Mouse (Mus musculus) intestine, postnatal 0 days (tissue): ENCODE measurements at regions not wholly inside any gene's neighbourhood (a gene's known extent, or its start where the extent isn't known, plus 50 kb on each side); places are given as distances from the start of the nearest gene placed in this dataset.

Experiments used
- ATAC-seq: fragments of 200-750 bp; cut with Nextera tagmentation; 2 replicates; pipeline ENCODE4 v1.8.0; 2017; ENCODE audit warnings: mild to moderate bottlenecking, moderate TSS enrichment, moderate library complexity
- H3K27ac ChIP-seq: fragments of 300-500 bp; sonication (generic); 2 replicates; pipeline ENCODE4 v1.5.1; 2014; ENCODE audit warnings: mild to moderate bottlenecking, low read depth, low read length, moderate library complexity
- H3K27me3 ChIP-seq: fragments of 300-500 bp; sonication (generic); replicated peaks from 2 replicates; pipeline ENCODE4 v1.6.1; 2014; ENCODE audit warnings: low read length, mixed read lengths; ENCODE audit not compliant: control insufficient read depth, insufficient read depth
- H3K36me3 ChIP-seq: fragments of 300-500 bp; sonication (generic); 2 replicates; pipeline ENCODE4 v1.6.1; 2014; ENCODE audit warnings: mild to moderate bottlenecking, moderate library complexity; ENCODE audit not compliant: control insufficient read depth, insufficient read depth
- H3K4me1 ChIP-seq: fragments of 300-500 bp; sonication (generic); replicated peaks from 2 replicates; pipeline ENCODE4 v1.6.1; 2014; ENCODE audit warnings: antibody characterized with exemption, low read length, mixed read lengths; ENCODE audit not compliant: control insufficient read depth, insufficient read depth
- H3K4me2 ChIP-seq: fragments of 300-500 bp; sonication (generic); replicated peaks from 2 replicates; pipeline ENCODE4 v1.6.1; 2014; ENCODE audit warnings: low read depth, mild to moderate bottlenecking, moderate library complexity
- H3K4me3 ChIP-seq: fragments of 300-500 bp; sonication (generic); 2 replicates; pipeline ENCODE4 v1.5.1; 2014; ENCODE audit warnings: low read depth, low read length
- H3K9ac ChIP-seq: fragments of 300-500 bp; sonication (generic); 2 replicates; pipeline ENCODE4 v1.6.1; 2014; ENCODE audit warnings: mild to moderate bottlenecking, low read depth, low read length
- H3K9me3 ChIP-seq: fragments of 300-500 bp; sonication (generic); 2 replicates; pipeline ENCODE4 v1.6.1; 2016; ENCODE audit warnings: mixed run types; ENCODE audit not compliant: control insufficient read depth
- CTCF ChIP-seq: sonication (generic); IDR thresholded peaks from 2 replicates; pipeline ENCODE4 v1.5.1; 2016; ENCODE audit warnings: low read depth, mild to moderate bottlenecking, control low read depth, antibody characterized with exemption, moderate library complexity
- WGBS: fragments of 180-500 bp; shearing (Covaris S2); extraction: QIAGEN DNeasy Blood & Tissue Kit; methylation state at CpG from one replicate; pipeline ENCODE4 v1.1.7; 2014; 5-methylcytosine and 5-hydroxymethylcytosine counted together

GRCm38 (mm10) chr2:28287210-28287860 lies 94.5 kb downstream of the Olfm1 start:
- ATAC-seq, result no peak
- no peaks in the 10 kb centered on the region for H3K27me3 ChIP-seq
- WGBS, result 31% methylated on average over 10 of the region's 10 CpGs

DNA sequence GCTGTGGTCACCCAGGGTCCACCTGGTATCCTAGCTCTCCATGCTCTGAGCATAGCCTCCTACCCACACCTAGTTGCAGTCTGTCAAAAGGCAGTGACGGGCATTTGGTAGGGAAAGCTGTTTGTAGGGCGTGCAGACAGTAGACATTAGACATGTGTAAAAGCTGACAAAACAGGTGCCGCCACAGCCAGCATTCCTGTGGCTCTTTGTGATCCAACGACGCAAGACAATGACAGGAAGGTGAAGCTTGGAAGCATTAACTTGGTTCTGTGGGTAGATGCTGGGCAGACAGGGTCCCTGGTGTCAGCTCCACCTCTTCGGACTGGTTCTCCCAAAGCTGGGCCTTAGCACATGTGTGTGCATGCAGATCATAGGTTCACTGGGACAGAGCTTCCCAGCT lies 96.5 kb downstream of the Olfm1 start:
- ATAC-seq, result no peak
- Histone ChIP-seq H3K4me3 (no peak overlapping the region), H3K9ac (no peak overlapping the region), H3K27me3 (no peaks in the 10 kb centered on the region), H3K4me2 (no peak overlapping the region), H3K4me1 (no peaks in the 10 kb centered on the region), H3K27ac (no peak overlapping the region), H3K9me3 (no peaks in the 10 kb centered on the region), H3K36me3 (no peaks in the 10 kb centered on the region)
- 84% methylated on average over 6 of the region's 6 CpGs for WGBS
- TF ChIP-seq CTCF, result no peak

More at GRCm38 (mm10) chr2:28287210-28287860, 94.5 kb downstream of the Olfm1 start:
- Histone ChIP-seq H3K9ac (no peak overlapping the region), H3K36me3 (no peaks in the 10 kb centered on the region), H3K4me2 (no peak overlapping the region), H3K9me3 (no peaks in the 10 kb centered on the region), H3K4me3 (no peak overlapping the region), H3K4me1 (no peaks in the 10 kb centered on the region), H3K27ac (no peak overlapping the region)
- TF ChIP-seq CTCF, result 0 out of 2 replicates have a peak, but pooled peaks have one; percentile 19

DNA sequence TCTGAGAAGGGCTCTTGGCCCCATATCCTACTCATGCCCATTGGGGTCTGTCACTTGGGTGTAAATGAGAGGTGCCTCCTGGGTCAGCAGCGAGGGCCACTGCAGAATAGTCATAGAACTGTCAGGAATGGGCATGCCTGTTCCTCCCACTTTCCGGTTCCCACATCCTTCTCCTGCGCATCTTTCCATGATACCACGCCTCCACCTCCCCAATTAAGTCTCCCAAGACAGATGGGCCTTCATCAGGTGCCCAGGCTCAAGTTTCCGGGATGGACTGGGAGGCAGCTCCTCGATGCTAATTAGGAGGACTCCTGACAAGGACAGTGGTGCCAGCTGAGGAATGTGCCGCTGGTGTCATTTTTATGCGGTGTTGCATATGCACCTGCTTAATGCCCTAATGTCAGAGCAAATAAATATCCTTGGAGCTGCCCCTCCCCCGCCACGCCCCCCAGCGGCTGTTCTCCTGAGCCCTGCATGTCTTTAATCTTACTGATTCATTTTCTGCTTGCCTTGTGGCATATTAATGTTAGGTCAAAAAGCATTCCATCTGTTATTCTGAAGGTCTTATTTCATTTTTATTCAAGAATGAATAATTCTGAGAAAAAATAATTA lies 97.2 kb downstream of the Olfm1 start:
- no peaks in the 10 kb centered on the region for H3K27me3 ChIP-seq
- 0 out of 2 replicates have a peak, but pooled peaks have one; percentile 27 for TF ChIP-seq CTCF
- no peak overlapping the region for H3K9ac ChIP-seq
- no peaks in the 10 kb centered on the region for H3K4me1 ChIP-seq
- no peak overlapping the region for H3K27ac ChIP-seq
- H3K36me3 ChIP-seq, result no peaks in the 10 kb centered on the region
- ATAC-seq, result no peak
- H3K4me3 ChIP-seq, result no peak overlapping the region
- WGBS, result 73% methylated on average over 11 of the region's 11 CpGs
- H3K9me3 ChIP-seq, result no peaks in the 10 kb centered on the region
- no peak overlapping the region for H3K4me2 ChIP-seq

- no peaks in the 10 kb centered on the region for H3K27me3 ChIP-seq
- no peaks in the 10 kb centered on the region for H3K4me1 ChIP-seq
- H3K27ac ChIP-seq, result no peak overlapping the region
- ATAC-seq, result peak; percentile 41; the same call in 1 of the 2 replicates
- H3K36me3 ChIP-seq, result no peaks in the 10 kb centered on the region
- WGBS, result 31% methylated on average over 7 of the region's 7 CpGs
- H3K9ac ChIP-seq, result no peak overlapping the region
- no peak overlapping the region for H3K4me2 ChIP-seq
- no peaks in the 10 kb centered on the region for H3K9me3 ChIP-seq
- no peak for TF ChIP-seq CTCF
- no peak overlapping the region for H3K4me3 ChIP-seq
Observed at GRCm38 (mm10) chr2:28294509-28294908, 101.7 kb downstream of the Olfm1 start.

GRCm38 (mm10) chr2:28296183-28296582 lies 103.4 kb downstream of the Olfm1 start:
- Histone ChIP-seq H3K36me3 (no peaks in the 10 kb centered on the region), H3K4me2 (no peak overlapping the region), H3K27ac (no peak overlapping the region), H3K4me3 (no peak overlapping the region), H3K4me1 (no peaks in the 10 kb centered on the region), H3K9ac (no peak overlapping the region), H3K9me3 (no peaks in the 10 kb centered on the region), H3K27me3 (no peaks in the 10 kb centered on the region)
- ATAC-seq, result no peak
- TF ChIP-seq CTCF, result no peak
- WGBS, result 77% methylated on average over 12 of the region's 12 CpGs

DNA sequence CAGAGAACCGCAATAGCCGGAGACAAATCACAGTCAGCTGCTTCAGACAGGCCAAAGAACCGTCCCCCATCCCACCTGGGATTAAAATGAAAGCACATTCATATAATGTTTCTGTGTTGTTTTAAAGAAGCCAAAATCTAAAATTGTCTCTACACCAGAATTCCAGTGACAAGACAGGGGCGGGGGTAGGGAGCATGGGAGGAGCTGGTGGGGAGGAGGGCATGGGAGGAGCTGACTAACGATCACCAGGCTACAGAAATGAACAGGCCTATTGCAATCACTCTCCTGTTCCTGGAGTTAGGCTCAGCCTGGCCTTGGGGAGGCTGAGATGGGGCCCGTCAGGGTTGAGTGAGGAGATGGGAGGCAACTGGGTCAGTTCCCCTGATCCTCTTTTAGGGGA lies 105.9 kb downstream of the Olfm1 start:
- Histone ChIP-seq H3K9me3 (no peaks in the 10 kb centered on the region), H3K9ac (no peak overlapping the region), H3K4me2 (no peak overlapping the region), H3K36me3 (no peaks in the 10 kb centered on the region), H3K4me1 (no peaks in the 10 kb centered on the region), H3K27me3 (no peaks in the 10 kb centered on the region), H3K27ac (no peak overlapping the region), H3K4me3 (no peak overlapping the region)
- WGBS, result 55% methylated on average over 6 of the region's 6 CpGs
- ATAC-seq, result no peak
- TF ChIP-seq CTCF, result no peak
